In the genomic region with DNA sequence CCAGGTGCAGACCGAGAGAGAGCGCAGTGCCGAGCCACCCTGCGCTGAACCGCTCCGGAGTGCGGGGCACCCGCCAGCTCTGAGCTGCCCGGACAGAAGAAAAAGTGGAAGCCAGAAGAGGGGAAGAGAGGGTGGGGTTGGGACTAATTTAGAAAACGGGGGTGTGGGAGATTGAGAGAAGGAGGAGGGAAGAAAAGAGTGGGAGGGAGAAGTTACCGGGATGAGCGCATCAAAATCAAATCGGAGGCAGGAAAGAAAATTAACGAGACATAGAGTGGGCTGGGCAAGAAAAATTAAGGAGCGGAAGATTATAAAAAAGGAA, we compare ENCODE assay signal across 10 mouse cellular contexts. TPM values are rescaled to one million over a fixed set of nuclear protein-coding genes. Genes with fewer than 3 reads are reported as not detected.
DNase-seq lines count a peak whose midpoint lies in the region; ATAC-seq lines count a peak whose summit lies in the region.
"Had no signal": no experiment of that assay in that cellular context is flagged by ENCODE, and none has a peak within 500 bp of the region (broad histone marks: within the 10 kb centered on the region; RNA-seq: fewer than 3 reads in every experiment).

No protein-coding gene starts in this region.

- H3K4me1 ChIP-seq in megakaryocyte, embryonic 14.5 days: peaks cover 40% of the 10 kb centered on the region
- peaks cover 8% of the 10 kb centered on the region for H3K4me1 ChIP-seq in forebrain, embryonic 16.5 days (replicated peaks; ENCODE audit: control insufficient read depth, insufficient read depth, low read length)
- no peaks in the 10 kb centered on the region for H3K4me1 ChIP-seq in liver, embryonic 12.5 days

- no peak overlapping the region for H3K9ac ChIP-seq in forebrain, embryonic 16.5 days (replicated peaks; ENCODE audit: low read depth, low read length)
- no peak overlapping the region for H3K9ac ChIP-seq in liver, embryonic 12.5 days

- H3K9me3 ChIP-seq in megakaryocyte, embryonic 14.5 days: no peaks in the 10 kb centered on the region
- H3K9me3 ChIP-seq in forebrain, embryonic 16.5 days (ENCODE audit: control insufficient read depth, low read length): no peaks in the 10 kb centered on the region
- H3K9me3 ChIP-seq in liver, embryonic 12.5 days (replicated peaks): no peaks in the 10 kb centered on the region

- no peak for ATAC-seq in megakaryocyte, adult 5-6 weeks (ENCODE audit: poor library complexity, severe bottlenecking)
- ATAC-seq in forebrain, embryonic 16.5 days: no peak
- ATAC-seq in liver, embryonic 12.5 days: no peak
- no peak for ATAC-seq in megakaryocyte-erythroid progenitor cell, adult 5-6 weeks (replicated peaks; ENCODE audit: low FRiP score, low TSS enrichment, poor library complexity, severe bottlenecking)

- H3K27me3 ChIP-seq in megakaryocyte, embryonic 14.5 days (replicated peaks): peaks cover 92% of the 10 kb centered on the region
- H3K27me3 ChIP-seq in forebrain, embryonic 16.5 days (replicated peaks; ENCODE audit: control insufficient read depth, insufficient read depth, low read length): peaks cover 70% of the 10 kb centered on the region
- peaks cover 83% of the 10 kb centered on the region for H3K27me3 ChIP-seq in liver, embryonic 12.5 days (replicated peaks)

- DNase-seq in layer of hippocampus, postnatal 14 days (ENCODE audit: low spot score in 2 of 2): no peak
- DNase-seq in ovary, postnatal 36 days (ENCODE audit: low spot score): no peak
- DNase-seq: cerebellum, adult 2 months; gastrocnemius, postnatal 25 days had no signal

- H3K27ac ChIP-seq in forebrain, embryonic 16.5 days (ENCODE audit: low read length): no peak overlapping the region
- no peak overlapping the region for H3K27ac ChIP-seq in liver, embryonic 12.5 days
- H3K27ac ChIP-seq: left cerebral cortex, adult 2 months had no signal

- H3K4me3 ChIP-seq in megakaryocyte, embryonic 14.5 days (replicated peaks): peak overlapping the region; percentile 89
- peak overlapping the region; percentile 22 for H3K4me3 ChIP-seq in forebrain, embryonic 16.5 days (replicated peaks; ENCODE audit: low read length)
- peak overlapping the region; percentile 14 for H3K4me3 ChIP-seq in liver, embryonic 12.5 days

- H3K36me3 ChIP-seq in megakaryocyte, embryonic 14.5 days (replicated peaks; ENCODE audit: low read length): no peaks in the 10 kb centered on the region
- H3K36me3 ChIP-seq in forebrain, embryonic 16.5 days (ENCODE audit: control insufficient read depth, insufficient read depth): no peaks in the 10 kb centered on the region
- H3K36me3 ChIP-seq in liver, embryonic 12.5 days: no peaks in the 10 kb centered on the region

- peak overlapping the region; percentile 34 for H3K4me2 ChIP-seq in forebrain, embryonic 16.5 days (ENCODE audit: low read length)
- peak overlapping the region; percentile 53 for H3K4me2 ChIP-seq in liver, embryonic 12.5 days

- WGBS in forebrain, embryonic 16.5 days: under 1% methylated on average over 15 of the region's 15 CpGs
- WGBS in liver, embryonic 12.5 days (ENCODE audit: insufficient replicate concordance): 1% methylated on average over 15 of the region's 15 CpGs

RNA-seq across cellular contexts. Expression of gene Msx2, which starts 10.3 kb away (rescaled TPM):
- polyA plus RNA-seq in megakaryocyte, embryonic 14.5 days (2012; ENCODE audit: insufficient read depth, low replicate concordance): 0.63 and 1.6 TPM in 2 replicates
- not detected in 2 replicates for total RNA-seq in megakaryocyte, adult 5-6 weeks (2015)
- total RNA-seq in megakaryocyte, adult 5-6 weeks (2017): 0.18 TPM in 1 of 2 replicates, not detected in the other
- polyA plus RNA-seq in forebrain, embryonic 16.5 days (2015; fragmentation: Nextera tagmentation; extraction: Ambion mirVana): 0.38 and 0.41 TPM in 2 replicates
- polyA plus RNA-seq in liver, embryonic 12.5 days (2016; fragmentation: Nextera tagmentation; extraction: Ambion mirVana): 0.32 and 0.33 TPM in 2 replicates
- total RNA-seq in megakaryocyte-erythroid progenitor cell, adult 5-6 weeks (2014; fragmentation: Nextera tagmentation): not detected in 2 replicates
- not detected in 2 replicates for total RNA-seq in megakaryocyte-erythroid progenitor cell, adult 5-6 weeks (2017)
- total RNA-seq in layer of hippocampus, postnatal 14 days (2021): 1 to 10 TPM in 1 of 2 experiments, under 1 TPM in 1; 0.94 to 1.0 TPM

Comparison
In these comparisons a context has a peak if more than half of its experiments do, and no peak if none do; other contexts are left out.
1. H3K4me3 ChIP-seq: peak in every context shown above with its lines; median percentile 89 in megakaryocyte, embryonic 14.5 days; 22 in forebrain, embryonic 16.5 days; 14 in liver, embryonic 12.5 days.